Mouse (Mus musculus) myocyte (in vitro differentiated cells): ENCODE measurements around the gene Pgk2.
"Not testable (repeated sequence)": the region's sequence is repeated elsewhere in the genome, so short reads cannot be mapped to it uniquely, and the experiment has no call there.

Experiments used
- CEBPB ChIP-seq: IDR thresholded peaks from 2 replicates; pipeline ENCODE4 v1.6.1; 2011; ENCODE audit warnings: mild to moderate bottlenecking, moderate library complexity; ENCODE audit not compliant: poor library complexity, insufficient read depth, severe bottlenecking
- E2F4 ChIP-seq: IDR thresholded peaks from one replicate; pipeline ENCODE4 v1.6.1; 2011; ENCODE audit warnings: mild to moderate bottlenecking, control low read depth, moderate library complexity; ENCODE audit not compliant: insufficient read depth
- MAX ChIP-seq: IDR thresholded peaks from one replicate; pipeline ENCODE4 v1.6.1; 2011; ENCODE audit warnings: low read depth, mild to moderate bottlenecking, control low read depth
- MYOD1 ChIP-seq, 3 experiments: IDR thresholded peaks; one replicate each; pipeline ENCODE4 v1.6.1; 2011; ENCODE audit warnings: control low read depth in 2 of 3, low read depth in 2 of 3, mild to moderate bottlenecking in 2 of 3, moderate library complexity in 1 of 3; ENCODE audit not compliant: insufficient read length in 2 of 3, control insufficient read depth in 1 of 3
- MYOG ChIP-seq, 3 experiments: IDR thresholded peaks; one replicate each; pipeline ENCODE4 v1.6.1; 2011; ENCODE audit warnings: control low read depth in 2 of 3, low read depth in 2 of 3, mild to moderate bottlenecking in 2 of 3; ENCODE audit not compliant: insufficient read length in 2 of 3, control insufficient read depth in 1 of 3, insufficient read depth in 1 of 3
- POLR2A ChIP-seq: IDR thresholded peaks from one replicate; pipeline ENCODE4 v1.6.1; 2011; ENCODE audit warnings: low read depth, mild to moderate bottlenecking, control low read depth, moderate library complexity; ENCODE audit not compliant: insufficient read length
- POLR2AphosphoS2 ChIP-seq: IDR thresholded peaks from one replicate; pipeline ENCODE4 v1.6.1; 2011; ENCODE audit warnings: low read depth, control low read depth; ENCODE audit not compliant: insufficient read length
- REST ChIP-seq: IDR thresholded peaks from one replicate; pipeline ENCODE4 v1.6.1; 2011; ENCODE audit warnings: mild to moderate bottlenecking, control low read depth, moderate library complexity; ENCODE audit not compliant: insufficient read depth, insufficient read length
- SRF ChIP-seq: IDR thresholded peaks from one replicate; pipeline ENCODE4 v1.6.1; 2011; ENCODE audit warnings: low read depth; ENCODE audit not compliant: control insufficient read depth, insufficient read length
- TCF12 ChIP-seq: IDR thresholded peaks from one replicate; pipeline ENCODE4 v1.6.1; 2011; ENCODE audit warnings: mild to moderate bottlenecking, control low read depth; ENCODE audit not compliant: poor library complexity, insufficient read depth, severe bottlenecking
- TCF3 ChIP-seq: IDR thresholded peaks from one replicate; pipeline ENCODE4 v1.6.1; 2011; ENCODE audit warnings: low read depth, control low read depth; ENCODE audit not compliant: insufficient read length
- USF1 ChIP-seq: IDR thresholded peaks from one replicate; pipeline ENCODE4 v1.6.1; 2011; ENCODE audit warnings: low read depth, mild to moderate bottlenecking, control low read depth, moderate library complexity

- TF ChIP-seq MYOG (IDR thresholded peaks at IDR 0.05; ENCODE audit: control insufficient read depth in 1 of 3, insufficient read depth in 1 of 3, insufficient read length in 2 of 3, low read depth in 2 of 3); MAX; TCF3; CEBPB; POLR2A; USF1; E2F4; POLR2AphosphoS2; SRF; TCF12; MYOD1 (IDR thresholded peaks at IDR 0.05; ENCODE audit: control insufficient read depth in 1 of 3, insufficient read length in 2 of 3, low read depth in 2 of 3); REST: not testable (repeated sequence)
These were observed 18.2 kb downstream of the Pgk2 start for GRCm38 (mm10) chr17:40190192-40190591.
